Mouse (Mus musculus) stomach, embryonic 14.5 days (tissue): ENCODE measurements around the gene Csrnp3. TPM values are rescaled to one million over a fixed set of nuclear protein-coding genes. Genes with fewer than 3 reads are reported as not detected.

Experiments
- ATAC-seq: fragments of 200-750 bp; cut with Nextera tagmentation; 2 replicates; pipeline ENCODE4 v1.8.0; 2017; ENCODE audit warnings: low read depth, moderate TSS enrichment; ENCODE audit not compliant: insufficient number of reproducible peaks, insufficient read depth, low FRiP score
- H3K27ac ChIP-seq: fragments of 300-500 bp; sonication (generic); 2 replicates; pipeline ENCODE4 v1.5.1; 2014; ENCODE audit warnings: mild to moderate bottlenecking, low read length, moderate library complexity, mixed read lengths
- H3K27me3 ChIP-seq: fragments of 300-500 bp; sonication (generic); 2 replicates; pipeline ENCODE4 v1.6.1; 2014; ENCODE audit warnings: low read length, control low read depth, mixed read lengths; ENCODE audit not compliant: control insufficient read depth, insufficient read depth
- H3K36me3 ChIP-seq: fragments of 300-500 bp; sonication (generic); 2 replicates; pipeline ENCODE4 v1.6.1; 2014; ENCODE audit warnings: mild to moderate bottlenecking, control low read depth, low read length, moderate library complexity, mixed read lengths; ENCODE audit not compliant: control insufficient read depth, insufficient read depth
- H3K4me1 ChIP-seq: fragments of 300-500 bp; sonication (generic); 2 replicates; pipeline ENCODE4 v1.6.1; 2014; ENCODE audit warnings: low read length, control low read depth, mixed read lengths; ENCODE audit not compliant: control insufficient read depth, insufficient read depth
- H3K4me2 ChIP-seq: fragments of 300-500 bp; sonication (generic); replicated peaks from 2 replicates; pipeline ENCODE4 v1.6.1; 2014; ENCODE audit warnings: low read depth, low read length, control low read depth
- H3K4me3 ChIP-seq: fragments of 300-500 bp; sonication (generic); 2 replicates; pipeline ENCODE4 v1.5.1; 2014; ENCODE audit warnings: low read depth, low read length, control low read depth
- H3K9ac ChIP-seq: fragments of 300-500 bp; sonication (generic); replicated peaks from 2 replicates; pipeline ENCODE4 v1.6.1; 2014; ENCODE audit warnings: low read depth, mild to moderate bottlenecking, control low read depth, low read length, moderate library complexity, mixed read lengths
- H3K9me3 ChIP-seq: fragments of 300-500 bp; sonication (generic); 2 replicates; pipeline ENCODE4 v1.6.1; 2016; ENCODE audit warnings: low read depth, low read length, control low read depth; ENCODE audit not compliant: control insufficient read depth
- WGBS: fragments of 180-500 bp; shearing (Covaris S2); extraction: QIAGEN DNeasy Blood & Tissue Kit; methylation state at CpG from one replicate; pipeline ENCODE4 v1.1.7; 2014; 5-methylcytosine and 5-hydroxymethylcytosine counted together
- polyA plus RNA-seq: library from polyadenylated mRNA; unstranded; fragments of >200 nt; fragmentation: Nextera tagmentation; extraction: Ambion mirVana; gene quantifications from 2 replicates; pipeline ENCODE4 v1.2.1, GENCODE M21; 2014

Gene Csrnp3
- polyA plus RNA-seq, 1 experiment from 2014 or later, result 4.2 TPM

GRCm38 (mm10) chr2:65993371-65993770, 147.8 kb downstream of the Csrnp3 start:
- H3K4me3 ChIP-seq, result no peak overlapping the region
- H3K4me2 ChIP-seq, result peak overlapping the region; percentile 13; the same call in 1 of the 2 replicates
- no peaks in the 10 kb centered on the region for H3K4me1 ChIP-seq
- no peak overlapping the region for H3K9ac ChIP-seq
- WGBS, result 33% methylated on average over 14 of the region's 14 CpGs
- H3K36me3 ChIP-seq, result no peaks in the 10 kb centered on the region
- no peaks in the 10 kb centered on the region for H3K27me3 ChIP-seq
- ATAC-seq, result 0 out of 2 replicates have a peak, but pooled peaks have one; percentile 14
- no peak overlapping the region for H3K27ac ChIP-seq
- no peaks in the 10 kb centered on the region for H3K9me3 ChIP-seq

- Histone ChIP-seq H3K4me2 (no peak overlapping the region), H3K9me3 (no peaks in the 10 kb centered on the region), H3K27ac (no peak overlapping the region), H3K27me3 (no peaks in the 10 kb centered on the region), H3K36me3 (no peaks in the 10 kb centered on the region), H3K9ac (no peak overlapping the region), H3K4me1 (no peaks in the 10 kb centered on the region), H3K4me3 (no peak overlapping the region)
- ATAC-seq, result no peak
- 55% methylated on average over 13 of the region's 13 CpGs for WGBS
Observed at GRCm38 (mm10) chr2:65994886-65995468, 149.4 kb downstream of the Csrnp3 start.

GRCm38 (mm10) chr2:65998747-65999146, 153.2 kb downstream of the Csrnp3 start:
- Histone ChIP-seq H3K36me3 (no peaks in the 10 kb centered on the region), H3K4me2 (no peak overlapping the region), H3K27me3 (no peaks in the 10 kb centered on the region), H3K27ac (no peak overlapping the region), H3K4me3 (no peak overlapping the region), H3K9me3 (no peaks in the 10 kb centered on the region), H3K4me1 (no peaks in the 10 kb centered on the region), H3K9ac (no peak overlapping the region)
- WGBS, result 93% methylated on average over 2 of the region's 2 CpGs
- no peak for ATAC-seq

GRCm38 (mm10) chr2:66008995-66009654, 163.6 kb downstream of the Csrnp3 start:
- H3K27ac ChIP-seq, result no peak overlapping the region
- ATAC-seq, result no peak
- H3K36me3 ChIP-seq, result no peaks in the 10 kb centered on the region
- H3K27me3 ChIP-seq, result no peaks in the 10 kb centered on the region
- H3K4me2 ChIP-seq, result no peak overlapping the region
- no peaks in the 10 kb centered on the region for H3K4me1 ChIP-seq
- H3K9ac ChIP-seq, result no peak overlapping the region
- WGBS, result 87% methylated on average over 19 of the region's 19 CpGs
- no peaks in the 10 kb centered on the region for H3K9me3 ChIP-seq
- no peak overlapping the region for H3K4me3 ChIP-seq

GRCm38 (mm10) chr2:66009677-66010076, 164.1 kb downstream of the Csrnp3 start:
- ATAC-seq, result no peak

GRCm38 (mm10) chr2:66018711-66019110, 173.1 kb downstream of the Csrnp3 start:
- WGBS, result 80% methylated on average over 9 of the region's 9 CpGs
- no peaks in the 10 kb centered on the region for H3K4me1 ChIP-seq
- H3K36me3 ChIP-seq, result no peaks in the 10 kb centered on the region
- no peak overlapping the region for H3K4me2 ChIP-seq
- H3K9ac ChIP-seq, result no peak overlapping the region
- ATAC-seq, result no peak
- H3K27ac ChIP-seq, result no peak overlapping the region
- no peak overlapping the region for H3K4me3 ChIP-seq
- no peaks in the 10 kb centered on the region for H3K27me3 ChIP-seq
- no peaks in the 10 kb centered on the region for H3K9me3 ChIP-seq

More at GRCm38 (mm10) chr2:66009677-66010076, 164.1 kb downstream of the Csrnp3 start:
- no peaks in the 10 kb centered on the region for H3K9me3 ChIP-seq
- H3K36me3 ChIP-seq, result no peaks in the 10 kb centered on the region
- H3K4me3 ChIP-seq, result no peak overlapping the region
- no peaks in the 10 kb centered on the region for H3K27me3 ChIP-seq
- no peaks in the 10 kb centered on the region for H3K4me1 ChIP-seq
- WGBS, result 84% methylated on average over 2 of the region's 2 CpGs
- no peak overlapping the region for H3K27ac ChIP-seq
- H3K4me2 ChIP-seq, result no peak overlapping the region
- H3K9ac ChIP-seq, result no peak overlapping the region

GRCm38 (mm10) chr2:66019235-66019634, 173.7 kb downstream of the Csrnp3 start:
- no peaks in the 10 kb centered on the region for H3K36me3 ChIP-seq

GRCm38 (mm10) chr2:66023419-66023818, 177.9 kb downstream of the Csrnp3 start:
- Histone ChIP-seq H3K27me3 (no peaks in the 10 kb centered on the region), H3K4me1 (no peaks in the 10 kb centered on the region), H3K4me3 (no peak overlapping the region), H3K9ac (no peak overlapping the region), H3K9me3 (no peaks in the 10 kb centered on the region), H3K4me2 (no peak overlapping the region), H3K27ac (no peak overlapping the region), H3K36me3 (no peaks in the 10 kb centered on the region)
- no peak for ATAC-seq
- WGBS, result 88% methylated on average over 9 of the region's 9 CpGs

More at GRCm38 (mm10) chr2:66019235-66019634, 173.7 kb downstream of the Csrnp3 start:
- Histone ChIP-seq H3K9me3 (no peaks in the 10 kb centered on the region), H3K4me3 (no peak overlapping the region), H3K4me2 (no peak overlapping the region), H3K4me1 (no peaks in the 10 kb centered on the region), H3K27me3 (no peaks in the 10 kb centered on the region), H3K9ac (no peak overlapping the region), H3K27ac (no peak overlapping the region)
- no peak for ATAC-seq
- WGBS, result 92% methylated on average over 19 of the region's 19 CpGs
